Mouse (Mus musculus): ENCODE data around the gene Cysrt1.
"Not testable (repeated sequence)": the region's sequence is repeated elsewhere in the genome, so short reads cannot be mapped to it uniquely, and the experiment has no call there.

Gene Cysrt1

GRCm38 (mm10) chr2:25264286-25264660 lies 22.0 kb upstream of the Cysrt1 start:
- DNase-seq: no peak

GRCm38 (mm10) chr2:25263623-25264285 lies 21.5 kb upstream of the Cysrt1 start:
- no peak for DNase-seq

GRCm38 (mm10) chr2:25262795-25263622 lies 20.8 kb upstream of the Cysrt1 start:
- peak; percentile 40 for DNase-seq

- DNase-seq: peak; percentile 99
Measured at GRCm38 (mm10) chr2:25262291-25262767, 20.1 kb upstream of the Cysrt1 start, which contains the start of gene Tprn. TSS of gene Tprn (plus strand) at chr2:25262618.

- no peak for DNase-seq
Measured at GRCm38 (mm10) chr2:25261870-25262269, 19.6 kb upstream of the Cysrt1 start.

GRCm38 (mm10) chr2:25258887-25259286 lies 16.6 kb upstream of the Cysrt1 start:
- DNase-seq: no peak

GRCm38 (mm10) chr2:25257250-25257649 lies 15.0 kb upstream of the Cysrt1 start:
- not testable (repeated sequence) for DNase-seq

- DNase-seq: peak; percentile 64
Measured at GRCm38 (mm10) chr2:25256443-25257109, 14.3 kb upstream of the Cysrt1 start.

GRCm38 (mm10) chr2:25255284-25255779 lies 13.1 kb upstream of the Cysrt1 start, which contains the start of gene Tmem203:
TSS of gene Tmem203 (plus strand) at chr2:25255439.
- peak; percentile 87 for DNase-seq

GRCm38 (mm10) chr2:25252331-25252730 lies 10.1 kb upstream of the Cysrt1 start:
- DNase-seq: peak; percentile 51

GRCm38 (mm10) chr2:25246183-25247072 lies 4.2 kb upstream of the Cysrt1 start, which contains the start of gene AL732309.1:
TSS of gene AL732309.1 (minus strand) at chr2:25246863.
- peak; percentile 60 for DNase-seq

- peak; percentile 52 for DNase-seq
Measured at GRCm38 (mm10) chr2:25244144-25244543, 1.9 kb upstream of the Cysrt1 start.

- no peak for DNase-seq
Measured at GRCm38 (mm10) chr2:25243342-25243741, 1.1 kb upstream of the Cysrt1 start.

- no peak for DNase-seq
Measured at GRCm38 (mm10) chr2:25241438-25241775, 845 bp downstream of the Cysrt1 start.

- peak; percentile 90 for DNase-seq
Measured at GRCm38 (mm10) chr2:25240723-25241437, 1.4 kb downstream of the Cysrt1 start.

GRCm38 (mm10) chr2:25240310-25240709 lies 1.9 kb downstream of the Cysrt1 start:
- DNase-seq: no peak

GRCm38 (mm10) chr2:25239766-25240165 lies 2.5 kb downstream of the Cysrt1 start:
- no peak for DNase-seq

- no peak for DNase-seq
Measured at GRCm38 (mm10) chr2:25238106-25238505, 4.1 kb downstream of the Cysrt1 start.

- peak; percentile 78 for DNase-seq
Measured at GRCm38 (mm10) chr2:25237522-25237921, 4.7 kb downstream of the Cysrt1 start.

- DNase-seq: no peak
Measured at GRCm38 (mm10) chr2:25236614-25237013, 5.6 kb downstream of the Cysrt1 start, which contains the start of gene Rnf224. TSS of gene Rnf224 (minus strand) at chr2:25236787.

- peak; percentile 83 for DNase-seq
Measured at GRCm38 (mm10) chr2:25234551-25235220, 7.6 kb downstream of the Cysrt1 start.

Data from kidney, adult 9 months (tissue).